Mouse (Mus musculus) 416B (cell line): Measurements from ENCODE around the gene Agrn.

Experiments
- DNase-seq: peaks from one replicate; pipeline ENCODE4 v3.0.0; 2011; ENCODE audit warnings: low read depth

The Agrn gene

DNA sequence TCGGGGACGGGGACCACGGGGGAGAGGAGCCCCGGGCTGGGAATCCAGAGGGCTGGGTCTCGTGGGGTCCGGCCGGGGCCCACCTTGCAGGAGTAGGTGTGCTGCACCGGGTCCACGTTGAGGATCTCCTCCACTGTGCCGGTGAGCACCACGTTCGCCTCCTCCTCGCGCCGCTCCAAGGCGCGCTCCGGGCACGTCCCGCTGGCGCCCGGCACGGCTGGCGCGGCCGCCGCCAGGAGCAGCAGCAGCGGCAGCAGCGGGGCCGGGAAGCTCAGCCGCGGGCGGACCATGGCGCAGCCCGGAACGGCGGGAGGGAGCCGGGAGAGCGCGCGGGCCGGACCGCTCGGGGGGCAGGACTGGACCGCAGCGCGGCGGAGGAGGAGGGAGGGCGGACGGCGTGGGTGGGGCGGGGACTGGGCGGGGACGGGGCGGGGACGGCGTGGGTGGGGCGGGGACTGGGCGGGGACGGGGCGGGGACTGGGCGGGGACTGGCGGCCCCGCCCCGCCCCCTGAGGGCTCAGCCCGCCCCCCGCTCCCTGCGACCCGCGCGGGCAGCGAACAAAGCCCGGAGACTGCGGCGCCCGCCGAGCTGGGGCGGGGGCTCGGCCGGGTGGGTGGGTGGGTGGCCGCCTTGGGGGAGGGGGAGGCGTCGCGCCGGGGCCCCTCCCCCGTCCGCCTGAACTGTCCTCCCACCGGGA lies at the start of gene Agrn:
TSS of gene Agrn (minus strand) at position 358 of the 698 bp plus-strand sequence.
- DNase-seq: peak; percentile 59

DNA sequence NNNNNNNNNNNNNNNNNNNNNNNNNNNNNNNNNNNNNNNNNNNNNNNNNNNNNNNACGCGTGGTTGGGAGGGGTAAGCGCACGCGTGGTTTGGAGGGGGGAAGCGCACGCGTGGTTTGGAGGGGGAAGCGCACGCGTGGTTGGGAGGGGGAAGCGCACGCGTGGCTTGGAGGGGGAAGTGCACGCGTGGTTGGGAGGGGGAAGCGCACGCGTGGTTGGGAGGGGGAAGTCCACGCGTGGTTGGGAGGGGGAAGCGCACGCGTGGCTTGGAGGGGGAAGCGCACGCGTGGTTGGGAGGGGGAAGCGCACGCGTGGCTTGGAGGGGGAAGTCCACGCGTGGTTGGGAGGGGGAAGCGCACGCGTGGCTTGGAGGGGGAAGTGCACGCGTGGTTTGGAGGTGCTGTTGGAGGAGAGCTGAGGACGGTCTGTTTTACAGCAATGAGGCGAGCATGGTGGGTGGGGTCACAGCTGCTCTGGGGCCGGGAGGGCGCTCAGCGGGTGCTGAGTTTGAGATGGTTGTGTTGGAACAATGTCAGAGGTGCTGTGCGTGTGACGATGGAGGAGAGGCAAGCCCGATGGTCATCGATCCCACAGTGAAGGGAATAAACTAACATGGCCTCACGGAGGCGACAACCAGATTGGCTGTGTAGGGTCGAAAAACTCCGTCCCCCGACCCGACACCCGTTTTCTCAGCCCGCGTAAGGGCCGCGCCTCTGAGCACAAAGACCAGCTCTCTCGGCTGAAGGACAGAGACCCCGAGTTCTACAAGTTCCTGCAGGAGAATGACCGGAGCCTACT lies 39.6 kb upstream of the Agrn start:
- peak; percentile 48 for DNase-seq

DNA sequence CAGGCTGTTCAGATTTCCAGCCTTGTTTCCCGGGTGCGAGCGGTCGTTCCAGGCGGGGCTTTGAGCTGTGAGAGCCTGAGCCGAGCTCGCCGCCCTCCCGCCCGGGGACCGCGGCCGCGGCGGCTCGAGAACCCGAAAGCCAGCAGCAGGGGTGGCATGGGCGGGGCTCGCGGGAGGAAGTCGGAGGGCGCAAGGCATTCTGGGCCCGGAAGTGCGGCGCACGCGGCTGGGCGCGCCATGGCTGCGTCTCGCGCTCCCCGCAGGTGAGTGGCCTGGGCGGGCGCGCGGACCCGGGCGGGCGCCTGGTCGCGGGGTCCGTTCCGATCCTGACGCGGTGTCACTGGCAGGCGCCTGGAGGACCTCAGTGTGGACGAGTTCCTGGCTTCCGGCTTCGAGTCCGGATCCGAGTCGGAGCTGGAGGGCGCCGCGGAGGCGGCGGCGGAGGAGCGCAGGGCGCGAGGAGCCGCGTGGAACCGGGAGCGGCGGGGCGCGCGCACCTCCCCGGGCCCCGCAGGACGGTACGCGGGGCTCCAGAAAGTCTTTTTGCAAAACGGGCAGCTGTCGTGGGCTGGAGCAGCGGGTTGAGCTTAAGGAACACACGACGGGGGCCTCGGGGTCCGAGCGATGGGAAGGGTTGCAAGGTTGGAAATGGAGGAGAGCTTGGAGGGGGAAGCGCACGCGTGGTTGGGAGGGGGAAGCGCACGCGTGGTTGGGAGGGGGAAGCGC lies 38.7 kb upstream of the Agrn start, which contains the start of gene Noc2l:
TSS of gene Noc2l (plus strand) at position 203 of the 726 bp plus-strand sequence.
- peak; percentile 87 for DNase-seq

DNA sequence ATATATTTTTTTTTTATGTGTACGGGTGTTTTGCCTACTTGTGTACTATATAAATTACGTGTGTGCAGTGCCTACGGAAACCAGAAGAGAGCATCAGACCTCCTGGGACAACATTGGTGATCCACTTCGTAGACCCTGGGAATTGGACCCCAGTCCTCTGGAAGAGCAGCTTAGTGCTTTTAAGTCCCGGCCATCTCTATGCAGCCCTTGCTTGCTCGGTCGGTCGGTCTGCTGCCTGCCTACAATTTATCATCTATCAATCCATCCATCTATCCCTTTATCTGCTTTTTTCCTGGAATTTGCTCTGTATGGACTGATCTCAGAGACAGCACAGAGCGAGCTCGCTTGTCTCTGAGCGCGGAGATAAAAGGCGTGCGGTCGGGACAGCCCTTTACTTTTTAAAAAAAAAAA lies 38.1 kb upstream of the Agrn start:
- peak; percentile 86 for DNase-seq

DNA sequence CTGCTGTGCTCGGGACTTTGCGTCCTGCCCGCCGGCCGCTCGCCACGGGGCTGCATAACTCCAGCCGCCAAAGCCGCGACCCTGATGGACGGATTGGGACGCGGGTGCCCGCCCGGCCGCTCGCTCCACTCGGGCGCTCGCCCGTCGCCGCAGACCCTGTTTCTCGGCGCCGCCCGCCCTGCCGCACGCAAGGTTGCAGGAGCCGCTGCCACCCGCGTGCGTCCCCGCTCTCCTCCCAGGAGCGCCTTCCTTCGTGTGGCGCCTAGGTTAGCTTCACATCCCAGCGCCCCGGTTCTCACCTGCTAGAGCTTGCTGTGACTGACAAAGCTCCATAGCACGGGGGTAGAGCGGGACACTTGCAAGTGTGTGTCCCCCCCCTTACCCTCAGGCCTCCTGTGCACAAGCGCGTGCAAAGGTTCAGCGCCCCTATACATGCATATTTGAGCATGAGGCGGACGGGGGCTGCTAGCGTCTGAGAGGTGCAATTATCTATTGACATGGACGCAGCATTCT lies 37.5 kb upstream of the Agrn start, which contains the start of gene Plekhn1:
TSS of gene Plekhn1 (minus strand) at position 157 of the 513 bp plus-strand sequence.
- peak; percentile 72 for DNase-seq

DNA sequence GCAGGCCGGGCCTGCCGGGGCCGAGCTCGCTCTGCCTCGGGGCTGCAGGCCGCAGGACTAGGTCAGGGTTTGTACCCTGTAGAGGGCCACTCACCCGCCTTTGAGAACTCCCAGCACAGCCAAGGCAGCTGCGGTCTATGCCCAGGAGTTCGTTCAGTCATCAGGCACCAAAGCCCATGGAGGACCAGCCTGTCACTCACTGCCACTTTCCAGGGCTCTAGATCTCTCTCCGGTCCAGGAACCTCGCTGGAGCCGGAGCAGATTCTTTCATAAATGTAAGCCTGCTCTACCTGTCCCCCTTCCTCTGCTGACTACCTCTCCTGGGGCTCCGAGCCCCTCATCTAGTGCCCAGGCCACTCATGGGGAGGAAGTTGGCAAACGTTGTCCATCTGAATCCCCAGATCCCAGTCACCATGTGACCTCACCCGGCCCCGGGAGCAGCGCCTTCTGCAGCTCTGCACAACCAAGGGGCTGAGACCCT lies 36.8 kb upstream of the Agrn start:
- peak; percentile 30 for DNase-seq

DNA sequence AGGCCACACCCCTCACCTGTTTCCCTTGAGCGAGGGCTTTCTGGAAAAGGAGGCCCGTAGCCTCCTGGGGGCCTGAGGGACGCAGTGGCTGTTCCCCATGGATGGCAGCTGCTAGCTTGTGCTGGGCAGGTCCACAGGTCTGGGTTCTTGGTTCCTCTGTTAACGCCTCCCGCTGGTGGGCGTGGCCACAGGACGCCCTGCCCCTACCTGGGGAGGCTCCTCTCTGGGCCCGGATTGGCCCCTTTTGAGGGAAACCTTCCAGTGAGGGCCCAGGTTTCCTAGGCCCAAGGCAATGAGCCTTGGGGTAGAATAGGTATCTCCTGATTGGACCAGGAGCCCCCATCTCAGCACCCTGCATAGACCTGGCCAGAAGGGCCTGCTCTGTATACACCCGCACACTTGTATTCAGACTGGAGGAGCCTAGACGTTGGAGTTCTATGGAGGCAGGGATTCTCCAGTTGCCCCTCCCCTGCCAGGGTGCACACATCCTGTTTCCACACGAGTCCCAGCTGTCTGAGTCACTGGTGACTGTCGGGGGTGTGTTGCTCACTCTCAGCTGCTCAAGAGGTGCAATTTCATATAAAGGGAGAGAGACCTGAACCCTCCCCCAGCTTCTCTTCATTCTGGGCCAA lies 31.2 kb upstream of the Agrn start:
- peak; percentile 28 for DNase-seq

DNA sequence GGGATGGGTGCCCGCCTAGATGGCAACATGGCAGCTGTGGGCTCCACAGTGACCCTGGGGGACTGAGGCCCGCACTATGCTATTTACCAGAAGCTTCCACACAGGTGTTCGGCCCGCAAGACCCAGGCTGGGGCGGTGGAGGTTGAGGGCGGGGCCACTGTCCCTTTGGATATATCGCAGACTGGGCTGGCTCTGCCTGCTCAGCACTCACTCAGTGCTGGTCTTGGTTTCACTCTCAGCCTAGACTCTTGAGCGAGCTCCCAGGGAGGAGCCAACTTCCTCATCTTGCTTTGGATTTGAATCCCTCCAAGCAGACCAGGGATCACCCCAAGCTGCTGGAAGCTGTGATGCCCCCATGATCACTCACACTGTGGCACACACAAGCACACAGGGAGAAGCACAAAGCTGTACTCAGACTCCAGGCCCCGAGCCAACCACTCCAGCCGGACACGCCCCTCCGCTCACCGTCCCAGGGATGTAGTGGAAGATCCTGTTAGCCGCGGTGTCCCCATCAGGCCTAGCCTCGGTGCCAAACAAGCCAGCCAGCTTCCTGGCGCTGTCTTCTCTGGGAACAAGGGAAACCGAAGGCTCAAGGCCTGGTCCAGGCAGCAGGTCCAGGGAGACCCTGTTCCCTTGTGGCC lies 30.6 kb upstream of the Agrn start:
- DNase-seq: no peak

DNA sequence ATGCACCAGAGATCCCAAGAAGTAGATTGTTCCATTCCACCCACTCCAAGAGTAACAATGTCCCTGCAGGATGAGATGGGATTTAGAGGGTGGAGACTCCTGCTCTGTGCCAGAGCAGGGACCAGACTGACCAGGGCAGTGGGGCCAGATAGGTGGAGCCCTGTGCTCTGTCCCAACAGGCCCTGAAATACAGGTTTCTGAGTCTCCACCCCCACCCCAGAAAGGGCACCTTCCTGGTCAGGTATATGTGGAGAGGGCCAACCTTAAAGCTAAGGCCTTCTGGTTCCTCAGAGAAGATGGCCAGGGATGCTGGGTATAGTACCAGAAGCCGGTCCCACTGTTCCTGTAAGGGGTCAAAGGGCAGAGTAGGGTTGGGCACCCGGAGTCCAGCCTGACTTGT lies 27.0 kb upstream of the Agrn start:
- DNase-seq: no peak

DNA sequence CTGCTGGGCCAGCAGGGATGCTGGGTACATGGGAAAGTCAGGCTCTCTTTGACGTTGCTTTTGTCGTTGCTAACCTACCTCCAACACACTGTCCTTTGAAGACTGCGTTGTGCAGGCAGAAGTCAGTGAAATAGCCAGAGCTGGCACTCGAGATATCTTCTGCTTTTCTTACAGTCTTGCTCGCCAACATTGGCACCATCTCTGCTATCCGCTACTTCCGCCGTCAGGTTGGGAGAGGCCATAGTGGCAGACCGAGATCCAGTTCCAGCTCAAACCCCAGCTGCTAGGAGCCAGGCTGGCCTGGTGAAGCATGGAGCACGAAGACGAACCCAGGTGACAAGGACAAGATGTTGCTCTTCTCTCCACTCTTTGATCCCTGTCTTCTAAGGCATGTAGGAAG lies 22.6 kb upstream of the Agrn start:
- no peak for DNase-seq

DNA sequence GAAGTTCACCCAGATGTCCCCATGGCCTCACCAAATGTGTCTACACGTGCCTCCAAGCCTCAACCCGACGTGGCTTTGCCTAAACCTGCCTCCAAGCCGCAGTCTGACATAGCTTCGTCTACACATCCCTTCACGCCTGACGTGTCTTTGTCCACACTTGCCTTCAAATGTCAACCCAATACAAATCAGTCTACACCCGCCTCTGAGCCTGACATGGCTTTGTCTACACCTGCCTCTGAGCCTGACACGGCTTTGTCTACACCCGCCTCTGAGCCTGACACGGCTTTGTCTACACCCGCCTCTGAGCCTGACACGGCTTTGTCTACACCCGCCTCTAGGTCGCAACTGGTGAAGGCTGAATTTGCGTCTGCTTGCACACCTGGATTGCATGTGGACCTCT lies 20.6 kb upstream of the Agrn start:
- no peak for DNase-seq

DNA sequence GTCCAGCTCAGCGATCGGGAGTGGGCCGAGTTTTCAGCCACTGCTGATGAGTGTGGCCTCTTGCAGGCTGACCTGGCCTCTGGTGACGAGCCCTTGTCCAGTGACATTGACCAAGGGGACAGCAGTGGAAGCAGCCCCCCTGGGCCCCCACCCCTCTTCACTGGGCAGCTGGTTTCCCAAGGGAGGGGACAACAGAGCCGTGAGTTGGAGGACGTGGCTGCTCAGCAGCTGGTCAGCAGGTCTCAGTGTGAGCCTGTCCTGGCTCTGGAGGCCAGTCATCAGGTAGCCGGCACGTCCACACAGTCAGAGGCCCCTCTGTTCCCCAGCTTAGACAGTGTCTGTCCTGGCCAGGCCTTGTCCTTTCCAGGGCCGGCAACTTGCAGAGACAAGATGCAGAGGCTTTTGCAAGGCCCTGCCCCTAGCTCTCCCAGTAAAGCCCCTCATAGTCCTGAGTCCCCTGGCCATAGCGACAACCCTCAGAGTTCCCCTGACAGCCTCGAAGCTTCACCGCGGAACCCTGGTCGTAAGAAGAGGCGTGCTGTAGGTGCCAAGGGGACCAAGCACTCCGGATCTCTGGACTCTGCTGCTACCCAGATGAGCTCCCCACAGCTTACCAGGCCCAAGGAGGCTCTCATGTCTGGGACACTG lies 19.9 kb upstream of the Agrn start:
- DNase-seq: no peak

DNA sequence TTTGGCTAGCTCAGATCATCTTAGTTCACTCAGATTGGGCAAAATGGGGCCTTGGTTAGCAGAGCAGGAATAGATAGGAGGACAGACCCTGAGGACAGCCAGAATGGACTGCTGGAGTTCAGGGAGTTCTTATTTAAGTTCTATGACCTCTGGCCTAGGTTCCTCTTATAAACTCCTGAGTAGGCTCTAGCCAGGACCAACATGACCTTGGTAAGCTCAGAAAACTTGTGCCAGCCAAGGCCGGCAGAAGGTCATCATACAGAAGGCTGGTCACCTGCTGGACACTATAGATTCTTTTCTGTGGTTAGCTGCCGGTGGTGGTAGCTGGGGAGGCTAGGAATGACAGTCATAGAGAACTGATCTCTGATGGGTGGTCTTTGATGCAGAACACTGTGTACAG lies 18.9 kb upstream of the Agrn start:
- no peak for DNase-seq

DNA sequence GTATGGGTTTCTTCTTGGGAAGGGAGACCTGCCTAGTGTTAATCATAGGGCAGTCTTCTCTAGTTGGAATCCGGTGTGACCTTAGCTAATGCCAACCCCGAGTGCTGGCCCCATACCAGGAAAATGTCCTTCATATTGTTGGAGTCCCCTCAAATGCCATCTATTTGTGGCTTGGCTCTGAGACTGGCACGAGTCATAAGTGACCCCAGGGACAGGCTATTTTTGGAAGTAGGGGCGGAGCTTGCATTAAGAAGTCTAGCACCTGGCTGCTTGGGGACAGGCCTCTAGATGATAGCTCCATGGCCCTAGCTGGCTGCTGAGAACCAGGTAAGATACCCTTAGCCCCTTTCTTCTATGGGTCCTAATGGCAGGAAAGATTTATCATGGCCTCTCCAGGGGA lies 18.4 kb upstream of the Agrn start, which contains the start of gene Perm1:
TSS of gene Perm1 (plus strand) at position 220 of the 400 bp plus-strand sequence.
- DNase-seq: no peak

DNA sequence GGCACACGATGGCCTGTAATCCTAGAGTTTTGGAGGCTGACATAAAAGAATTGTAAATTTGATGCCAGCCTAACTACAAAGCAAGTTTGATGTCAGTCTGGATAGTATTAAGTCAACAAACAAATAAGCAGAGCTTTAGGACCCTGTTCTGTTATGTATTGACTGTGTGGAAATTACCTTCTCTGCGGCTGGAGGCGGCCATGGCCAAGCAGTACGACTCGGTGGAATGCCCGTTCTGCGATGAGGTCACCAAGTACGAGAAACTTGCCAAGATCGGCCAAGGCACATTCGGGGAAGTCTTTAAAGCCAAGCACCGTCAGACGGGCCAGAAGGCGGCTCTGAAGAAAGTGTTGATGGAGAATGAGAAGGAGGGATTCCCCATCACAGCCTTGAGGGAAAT lies 15.8 kb upstream of the Agrn start:
- no peak for DNase-seq

DNA sequence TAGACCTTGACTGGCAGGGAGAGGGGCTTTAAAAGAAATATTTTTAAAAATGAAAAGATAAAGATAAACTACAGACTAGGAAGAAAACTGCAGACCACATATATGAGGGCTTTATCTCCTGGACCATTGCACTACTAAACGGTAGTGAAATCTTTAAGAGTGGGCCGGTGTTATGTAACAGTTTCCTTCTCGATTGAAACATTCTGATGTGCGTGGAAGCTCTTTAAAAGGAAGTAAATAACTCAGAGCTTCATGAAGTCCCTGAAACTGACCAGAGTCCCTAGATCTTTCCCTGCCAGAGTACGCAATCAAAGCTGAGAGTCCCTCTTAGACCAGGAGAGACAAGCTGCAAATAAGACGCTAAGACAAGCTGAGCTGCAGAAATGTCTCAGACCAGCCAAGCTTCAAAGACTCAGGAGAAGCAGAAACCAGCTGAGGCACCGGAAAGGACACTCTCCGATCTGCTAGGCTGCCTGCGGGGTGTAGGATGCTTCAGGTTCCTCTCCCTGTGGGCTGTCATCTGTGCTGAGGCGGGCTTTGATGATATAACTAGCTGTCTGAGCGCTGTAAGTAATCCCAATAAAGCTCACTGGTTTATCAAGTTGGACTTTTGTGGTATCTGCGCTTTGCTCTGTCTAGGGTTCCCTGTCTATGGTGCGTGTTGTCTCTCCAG lies 12.8 kb upstream of the Agrn start:
- DNase-seq: no peak

DNA sequence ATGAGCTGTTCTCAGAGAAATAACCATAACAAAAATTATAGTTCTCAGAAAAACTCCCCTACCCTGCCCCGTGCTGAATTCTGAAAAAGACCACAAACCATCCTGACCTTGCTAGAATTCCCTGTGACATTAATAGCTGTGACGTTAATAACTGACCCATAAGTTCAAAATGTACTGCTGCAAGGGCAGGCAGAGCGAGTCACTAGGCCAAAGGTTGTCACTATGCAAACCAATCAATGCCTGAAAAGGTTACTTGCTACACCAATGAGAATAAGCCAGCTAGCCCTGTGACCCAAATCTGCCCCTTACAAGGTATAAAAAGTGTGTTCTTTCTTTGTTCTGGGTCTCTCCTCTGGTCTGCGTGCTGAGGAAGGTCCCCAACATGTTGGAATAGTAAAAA lies 11.6 kb upstream of the Agrn start:
- DNase-seq: no peak

DNA sequence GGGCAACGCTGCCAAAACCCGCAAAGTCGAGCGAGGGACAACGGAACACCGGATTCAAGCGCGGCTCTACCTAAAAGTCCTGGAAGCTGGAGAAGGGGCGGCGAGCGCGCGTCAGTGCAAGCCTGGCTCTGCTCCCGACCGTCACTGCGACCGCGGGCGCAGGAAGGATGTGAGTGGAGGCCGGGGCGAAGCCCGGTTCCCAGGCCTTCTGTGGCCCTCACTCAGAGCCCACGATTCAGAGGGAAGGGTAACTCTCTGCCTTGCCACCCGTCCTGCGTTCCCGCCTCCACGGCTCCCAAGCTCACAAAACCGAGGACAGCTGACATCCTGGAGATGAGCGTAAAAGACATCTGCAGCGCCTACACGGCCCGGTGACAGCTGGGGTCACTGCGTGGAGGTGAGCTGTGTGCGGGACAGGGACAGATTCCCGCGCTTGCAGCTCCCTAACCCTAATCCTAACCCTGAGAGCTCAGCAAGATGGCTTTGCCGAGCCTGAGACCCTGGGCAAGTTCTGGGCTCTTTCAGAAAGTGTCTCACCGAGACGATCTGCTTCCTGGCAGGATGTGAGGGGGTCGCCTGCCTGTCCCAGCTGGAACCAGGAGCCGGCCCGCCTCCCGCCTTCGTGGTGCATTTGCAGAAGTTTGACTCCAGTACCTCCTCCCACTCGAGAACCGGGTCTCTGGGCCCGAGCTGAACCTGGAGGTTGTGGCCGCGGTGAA lies 6.3 kb upstream of the Agrn start:
- DNase-seq: peak; percentile 49

DNA sequence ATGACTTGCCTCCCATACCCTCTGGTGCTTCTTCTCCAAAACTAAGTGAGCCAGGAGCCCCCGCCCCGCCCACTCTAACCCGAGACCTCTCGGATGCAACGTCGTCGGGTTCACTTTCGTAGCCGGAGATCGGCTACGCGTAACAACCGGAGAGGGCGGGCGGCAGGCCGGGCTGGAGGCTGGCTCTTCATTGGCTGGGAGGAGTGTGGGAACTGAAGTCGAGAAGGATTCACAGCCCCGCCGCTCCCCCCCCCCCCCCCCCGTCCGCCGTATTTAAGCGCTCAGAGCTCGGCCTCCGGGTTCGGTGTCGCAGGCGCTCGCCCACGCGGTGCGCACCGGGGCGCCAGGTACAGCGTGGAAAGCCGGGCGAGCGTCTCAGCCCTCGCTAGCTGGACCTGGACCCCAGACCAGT lies 5.7 kb upstream of the Agrn start, which contains the start of gene AW011738:
TSS of gene AW011738 (plus strand) at position 304 of the 412 bp plus-strand sequence.
- peak; percentile 81 for DNase-seq
